Mouse (Mus musculus): ENCODE results near the gene Gm3149. TPM values are rescaled to one million over a fixed set of nuclear protein-coding genes. Genes with fewer than 3 reads are reported as not detected.
"Not testable (repeated sequence)": the region's sequence is repeated elsewhere in the genome, so short reads cannot be mapped to it uniquely, and the experiment has no call there.

The Gm3149 gene
- not detected in 2 replicates for polyA plus RNA-seq (2015; fragmentation: Nextera tagmentation; extraction: Ambion mirVana)

- H3K27me3 ChIP-seq (ENCODE audit: insufficient read depth, low read length); H3K4me1 ChIP-seq (ENCODE audit: insufficient read depth); H3K4me2 ChIP-seq (ENCODE audit: low read depth, low read length); H3K9me3 ChIP-seq (ENCODE audit: low read length); H3K4me3 ChIP-seq (ENCODE audit: low read depth, low read length); DNase-seq; H3K36me3 ChIP-seq (replicated peaks; ENCODE audit: insufficient read depth, low read length); H3K27ac ChIP-seq (ENCODE audit: low read depth); H3K9ac ChIP-seq (replicated peaks); ATAC-seq: not testable (repeated sequence)
- no CpG with 5 or more reads among the region's 1 CpGs for WGBS (ENCODE audit: insufficient replicate concordance)
Measured at GRCm38 (mm10) chr14:4316983-4317382, at the start of gene Gm3149. Gm3149 (plus strand) TSS chr14:4317283.

- not testable (repeated sequence) for ATAC-seq; H3K4me1 ChIP-seq (ENCODE audit: insufficient read depth); H3K27me3 ChIP-seq (ENCODE audit: insufficient read depth, low read length); H3K27ac ChIP-seq (ENCODE audit: low read depth); DNase-seq; H3K4me3 ChIP-seq (ENCODE audit: low read depth, low read length); H3K9me3 ChIP-seq (ENCODE audit: low read length); H3K9ac ChIP-seq (replicated peaks); H3K36me3 ChIP-seq (replicated peaks; ENCODE audit: insufficient read depth, low read length); H3K4me2 ChIP-seq (ENCODE audit: low read depth, low read length)
- WGBS (ENCODE audit: insufficient replicate concordance) = 52% methylated on average over 2 of the region's 2 CpGs
Measured at GRCm38 (mm10) chr14:4269238-4269950, 47.7 kb upstream of the Gm3149 start.

DNA sequence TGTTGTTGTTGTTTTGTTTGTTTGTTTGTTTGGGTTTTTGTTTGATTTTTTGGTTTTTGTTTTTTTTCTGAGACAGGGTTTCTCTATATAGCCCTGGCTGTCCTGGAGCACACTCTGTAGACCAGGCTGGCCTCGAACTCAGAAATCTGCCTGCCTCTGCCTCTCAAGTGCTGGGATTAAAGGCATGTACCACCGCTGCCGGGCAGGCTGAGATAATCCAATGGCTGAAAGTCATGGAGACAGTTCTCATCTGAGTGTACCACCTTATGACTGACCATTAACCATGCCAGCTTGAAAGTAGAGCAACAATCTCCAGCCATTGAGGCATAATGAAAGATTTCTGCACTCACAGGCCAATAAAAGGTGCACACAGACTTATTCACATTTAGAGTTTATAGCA, 37.3 kb upstream of the Gm3149 start:
- 75% methylated on average over 2 of the region's 3 CpGs for WGBS (ENCODE audit: insufficient replicate concordance)
- not testable (repeated sequence) for DNase-seq; H3K4me1 ChIP-seq (ENCODE audit: insufficient read depth); H3K4me3 ChIP-seq (ENCODE audit: low read depth, low read length); H3K9me3 ChIP-seq (ENCODE audit: low read length); H3K9ac ChIP-seq (replicated peaks); H3K27me3 ChIP-seq (ENCODE audit: insufficient read depth, low read length); ATAC-seq; H3K36me3 ChIP-seq (replicated peaks; ENCODE audit: insufficient read depth, low read length); H3K27ac ChIP-seq (ENCODE audit: low read depth); H3K4me2 ChIP-seq (ENCODE audit: low read depth, low read length)

DNA sequence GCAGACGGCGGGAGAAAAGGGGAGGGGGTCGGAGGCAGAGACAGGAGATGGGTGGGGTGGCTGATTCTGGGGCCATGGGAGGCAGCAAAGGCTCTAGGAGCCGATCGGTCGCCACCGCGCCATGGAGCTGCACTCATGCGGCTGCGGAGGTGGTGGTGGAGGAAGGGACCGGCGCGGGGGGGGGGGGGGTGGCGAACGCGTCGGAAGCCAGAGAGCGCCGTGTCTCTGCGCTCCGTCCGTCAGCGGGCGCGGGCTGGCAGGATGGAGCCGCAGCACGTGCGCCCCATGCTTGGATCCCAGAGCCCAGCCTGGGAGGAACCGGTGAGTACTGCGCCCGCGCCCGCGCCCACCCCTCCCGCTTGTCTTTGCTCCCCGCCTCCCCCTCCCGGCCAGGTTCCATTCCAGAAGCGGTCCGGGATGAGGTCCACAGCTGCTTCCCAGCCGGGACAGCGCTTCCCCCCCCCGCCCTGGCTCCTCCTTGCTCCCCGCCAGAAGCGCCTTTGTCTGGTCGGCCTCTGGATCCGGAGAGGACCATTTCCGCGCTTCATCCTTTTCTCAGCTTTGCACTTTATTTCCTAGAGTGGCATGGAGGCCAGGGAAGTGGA, 17.5 kb downstream of the Gm3149 start, which contains the start of gene 2610042L04Rik:
Gene 2610042L04Rik, plus strand, starts transcription at position 288 of the 605 bp plus-strand sequence.
- not testable (repeated sequence) for H3K36me3 ChIP-seq (replicated peaks; ENCODE audit: insufficient read depth, low read length); H3K27ac ChIP-seq (ENCODE audit: low read depth); H3K9me3 ChIP-seq (ENCODE audit: low read length); ATAC-seq; H3K9ac ChIP-seq (replicated peaks); H3K4me3 ChIP-seq (ENCODE audit: low read depth, low read length); H3K27me3 ChIP-seq (ENCODE audit: insufficient read depth, low read length); H3K4me1 ChIP-seq (ENCODE audit: insufficient read depth); H3K4me2 ChIP-seq (ENCODE audit: low read depth, low read length)
- 2% methylated on average over 16 of the region's 48 CpGs for WGBS (ENCODE audit: insufficient replicate concordance)
- peak; percentile 7 for DNase-seq

DNA sequence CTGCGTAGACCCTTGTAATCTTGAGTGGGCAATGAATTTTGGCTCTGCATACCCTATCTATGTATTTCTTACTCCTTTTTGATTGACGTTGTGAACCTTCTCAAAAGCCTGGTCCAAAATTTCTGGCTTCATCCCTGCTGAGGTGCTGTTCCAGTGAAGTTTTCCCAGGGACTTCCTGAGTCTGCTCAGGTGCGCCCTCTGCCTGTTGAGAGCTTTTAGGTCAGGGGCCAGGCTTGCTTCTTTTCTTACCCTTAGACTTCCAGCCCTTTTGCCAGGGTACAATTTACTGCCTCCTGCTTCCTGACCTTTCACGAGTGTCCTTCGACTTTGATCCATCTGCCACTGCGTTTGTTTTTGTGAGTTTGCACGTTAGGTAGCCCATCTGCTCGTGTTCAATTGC, 18.4 kb downstream of the Gm3149 start:
- H3K9me3 ChIP-seq (ENCODE audit: low read length); H3K4me3 ChIP-seq (ENCODE audit: low read depth, low read length): not testable (repeated sequence)
- 3% methylated on average over 7 of the region's 8 CpGs for WGBS (ENCODE audit: insufficient replicate concordance)

GRCm38 (mm10) chr14:4368991-4369390, 51.9 kb downstream of the Gm3149 start:
- not testable (repeated sequence) for H3K4me3 ChIP-seq (ENCODE audit: low read depth, low read length); H3K4me1 ChIP-seq (ENCODE audit: insufficient read depth); H3K9me3 ChIP-seq (ENCODE audit: low read length); DNase-seq; H3K9ac ChIP-seq (replicated peaks); H3K27ac ChIP-seq (ENCODE audit: low read depth); H3K27me3 ChIP-seq (ENCODE audit: insufficient read depth, low read length); H3K4me2 ChIP-seq (ENCODE audit: low read depth, low read length); H3K36me3 ChIP-seq (replicated peaks; ENCODE audit: insufficient read depth, low read length); ATAC-seq
- 69% methylated on average over 3 of the region's 3 CpGs for WGBS (ENCODE audit: insufficient replicate concordance)

More for the DNA sequence above, 18.4 kb downstream of the Gm3149 start:
- H3K27me3 ChIP-seq (ENCODE audit: insufficient read depth, low read length); H3K27ac ChIP-seq (ENCODE audit: low read depth); H3K4me1 ChIP-seq (ENCODE audit: insufficient read depth); H3K36me3 ChIP-seq (replicated peaks; ENCODE audit: insufficient read depth, low read length); DNase-seq; H3K9ac ChIP-seq (replicated peaks); ATAC-seq; H3K4me2 ChIP-seq (ENCODE audit: low read depth, low read length): not testable (repeated sequence)
- peak; percentile 11; the same call in 1 of the 2 replicates for TF ChIP-seq CTCF (IDR thresholded peaks at IDR 0.05; ENCODE audit: low read depth)

- H3K4me2 ChIP-seq (ENCODE audit: low read depth, low read length); H3K4me3 ChIP-seq (ENCODE audit: low read depth, low read length); H3K9ac ChIP-seq (replicated peaks); H3K4me1 ChIP-seq (ENCODE audit: insufficient read depth); H3K27ac ChIP-seq (ENCODE audit: low read depth); ATAC-seq; DNase-seq; H3K9me3 ChIP-seq (ENCODE audit: low read length); H3K27me3 ChIP-seq (ENCODE audit: insufficient read depth, low read length); H3K36me3 ChIP-seq (replicated peaks; ENCODE audit: insufficient read depth, low read length): not testable (repeated sequence)
- 65% methylated on average over 3 of the region's 3 CpGs for WGBS (ENCODE audit: insufficient replicate concordance)
Measured at GRCm38 (mm10) chr14:4369691-4370090, 52.6 kb downstream of the Gm3149 start.

Other genes with a start within 250 kb of the Gm3149 start
- gene Gm3115, start 233.2 kb upstream of the Gm3149 start, polyA plus RNA-seq (2015; fragmentation: Nextera tagmentation; extraction: Ambion mirVana) = not detected in 2 replicates
- gene Gm8108, start 206.8 kb upstream of the Gm3149 start, polyA plus RNA-seq (2015; fragmentation: Nextera tagmentation; extraction: Ambion mirVana) = not detected in 2 replicates
- not detected in 2 replicates for gene Gm3127, start 152.3 kb upstream of the Gm3149 start, polyA plus RNA-seq (2015; fragmentation: Nextera tagmentation; extraction: Ambion mirVana)
- not detected in 2 replicates for gene Gm2974, start 134.7 kb upstream of the Gm3149 start, polyA plus RNA-seq (2015; fragmentation: Nextera tagmentation; extraction: Ambion mirVana)
- not detected in 2 replicates for gene Gm3138, start 67.7 kb upstream of the Gm3149 start, polyA plus RNA-seq (2015; fragmentation: Nextera tagmentation; extraction: Ambion mirVana)
- not detected in 2 replicates for gene 2610042L04Rik, start 17.5 kb downstream of the Gm3149 start, polyA plus RNA-seq (2015; fragmentation: Nextera tagmentation; extraction: Ambion mirVana)
- gene Gm3159, start 80.2 kb downstream of the Gm3149 start, polyA plus RNA-seq (2015; fragmentation: Nextera tagmentation; extraction: Ambion mirVana) = not detected in 2 replicates
- not detected in 2 replicates for gene Gm3164, start 98.2 kb downstream of the Gm3149 start, polyA plus RNA-seq (2015; fragmentation: Nextera tagmentation; extraction: Ambion mirVana)
- gene Gm3173, start 113.7 kb downstream of the Gm3149 start, polyA plus RNA-seq (2015; fragmentation: Nextera tagmentation; extraction: Ambion mirVana) = not detected in 2 replicates
- not detected in 2 replicates for gene Gm3182, start 164.5 kb downstream of the Gm3149 start, polyA plus RNA-seq (2015; fragmentation: Nextera tagmentation; extraction: Ambion mirVana)
- gene Gm3047, start 238.1 kb downstream of the Gm3149 start, polyA plus RNA-seq (2015; fragmentation: Nextera tagmentation; extraction: Ambion mirVana) = not detected in 2 replicates